In the genomic region with DNA sequence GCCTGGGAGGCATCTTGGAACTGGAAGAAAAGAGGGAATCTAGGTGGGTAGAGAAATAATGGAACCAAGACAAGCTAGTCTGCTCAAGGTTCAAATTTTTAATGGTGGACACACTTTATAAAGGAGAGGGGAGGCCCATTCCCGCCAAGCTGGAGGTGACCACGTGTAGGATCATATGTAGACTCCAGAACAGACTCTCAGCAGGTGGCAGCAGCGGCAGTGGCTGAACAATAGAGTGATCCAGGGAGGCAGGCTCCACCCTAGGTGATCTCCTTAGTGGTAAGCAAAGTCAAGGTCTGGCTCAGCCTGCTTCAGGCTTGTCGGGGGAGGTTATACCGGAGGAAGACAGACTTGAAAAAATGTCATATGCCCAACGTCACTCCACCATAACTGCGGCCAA, we compare ENCODE assay signal across 16 mouse cellular contexts. TPM values are rescaled to one million over a fixed set of nuclear protein-coding genes. Genes with fewer than 3 reads are reported as not detected.
DNase-seq lines count a peak whose midpoint lies in the region; ATAC-seq and TF ChIP-seq lines count a peak whose summit lies in the region.
"Not testable (repeated sequence)": the region's sequence is repeated elsewhere in the genome, so short reads cannot be mapped to it uniquely, and the experiment has no call there.
"Had no signal": no experiment of that assay in that cellular context is flagged by ENCODE, and none has a peak within 500 bp of the region (broad histone marks: within the 10 kb centered on the region; RNA-seq: fewer than 3 reads in every experiment).

No protein-coding gene starts in this region.

- H3K27me3 ChIP-seq in kidney, embryonic 15.5 days; kidney, postnatal 0 days (ENCODE audit: insufficient read depth, low read length); midbrain, embryonic 11.5 days (ENCODE audit: control insufficient read depth, insufficient read depth, low read length): not testable (repeated sequence)

- peak; percentile 58 for DNase-seq in ES-CJ7 (ENCODE audit: low read depth, low spot score)
- peak; percentile 37 for DNase-seq in R1 (ENCODE audit: low read depth, low spot score)
- peak; percentile 81 for DNase-seq in heart, adult 11 months
- peak; percentile 6 for DNase-seq in kidney, adult 9 months
- not testable (repeated sequence) for DNase-seq in kidney, postnatal 0 days (ENCODE audit: low spot score)
- peak; percentile 67 for DNase-seq in midbrain, embryonic 11.5 days (ENCODE audit: low spot score, missing footprints)

- peak overlapping the region; percentile 90 for H3K27ac ChIP-seq in kidney, embryonic 15.5 days
- peak overlapping the region; percentile 47; the same call in 1 of the 2 replicates for H3K27ac ChIP-seq in kidney, postnatal 0 days
- H3K27ac ChIP-seq in midbrain, embryonic 11.5 days (ENCODE audit: low read depth, low read length) = not testable (repeated sequence)

- 68% methylated on average over 7 of the region's 7 CpGs for WGBS in kidney, embryonic 15.5 days
- WGBS in kidney, postnatal 0 days = 63% methylated on average over 7 of the region's 7 CpGs
- WGBS in midbrain, embryonic 11.5 days = 88% methylated on average over 7 of the region's 7 CpGs

- not testable (repeated sequence) for H3K4me2 ChIP-seq in kidney, embryonic 15.5 days; kidney, postnatal 0 days (ENCODE audit: low read length); midbrain, embryonic 11.5 days

- not testable (repeated sequence) for H3K4me3 ChIP-seq in kidney, embryonic 15.5 days (replicated peaks); kidney, postnatal 0 days (replicated peaks; ENCODE audit: low read depth, low read length); midbrain, embryonic 11.5 days (ENCODE audit: low read depth, low read length)

- H3K36me3 ChIP-seq in kidney, embryonic 15.5 days; kidney, postnatal 0 days (ENCODE audit: insufficient read depth, low read length); midbrain, embryonic 11.5 days (ENCODE audit: control insufficient read depth, insufficient read depth, low read length): not testable (repeated sequence)

- TF ChIP-seq CTCF in kidney, postnatal 0 days (IDR thresholded peaks at IDR 0.05; ENCODE audit: low read depth) = not testable (repeated sequence)

- H3K9me3 ChIP-seq in kidney, embryonic 15.5 days (replicated peaks); kidney, postnatal 0 days (replicated peaks; ENCODE audit: low read length); midbrain, embryonic 11.5 days (ENCODE audit: control insufficient read depth, low read length): not testable (repeated sequence)

- peaks cover 35% of the 10 kb centered on the region for H3K4me1 ChIP-seq in kidney, embryonic 15.5 days
- not testable (repeated sequence) for H3K4me1 ChIP-seq in kidney, postnatal 0 days (replicated peaks; ENCODE audit: insufficient read depth, low read length); midbrain, embryonic 11.5 days (ENCODE audit: control insufficient read depth, insufficient read depth, low read length)

- ATAC-seq in kidney, embryonic 15.5 days (replicated peaks; ENCODE audit: low FRiP score) = peak; percentile 10; the same call in 1 of the 2 replicates
- not testable (repeated sequence) for ATAC-seq in kidney, postnatal 0 days (replicated peaks; ENCODE audit: low FRiP score, low read depth); midbrain, embryonic 11.5 days (ENCODE audit: low FRiP score)

- H3K9ac ChIP-seq in kidney, embryonic 15.5 days; kidney, postnatal 0 days (ENCODE audit: low read depth, low read length); midbrain, embryonic 11.5 days (ENCODE audit: low read length): not testable (repeated sequence)

RNA-seq across cellular contexts. Expression of a gene that starts 55.9 kb away (rescaled TPM):
- polyA plus RNA-seq in kidney, embryonic 15.5 days (2015; fragmentation: Nextera tagmentation; extraction: Ambion mirVana) = 0.99 and 1.2 TPM in 2 replicates
- polyA plus RNA-seq in kidney, postnatal 0 days (2015; fragmentation: Nextera tagmentation; extraction: Ambion mirVana) = 9.3 and 9.9 TPM in 2 replicates
- polyA plus RNA-seq in midbrain, embryonic 11.5 days (2014; fragmentation: Nextera tagmentation; extraction: Ambion mirVana) = not detected in 2 replicates
- polyA plus RNA-seq: activated CD4-positive, CD25-positive, alpha-beta regulatory T cell, adult 4 months; C2C12; embryonic facial prominence, embryonic 10.5 days; embryonic facial prominence, embryonic 12.5 days; embryonic facial prominence, embryonic 14.5 days; forebrain, embryonic 11.5 days; forebrain, embryonic 13.5 days; forebrain, embryonic 15.5 days; G1E had no signal
